Mouse (Mus musculus): ENCODE results near the gene Znfx1. TPM values are rescaled to one million over a fixed set of nuclear protein-coding genes. Genes with fewer than 3 reads are reported as not detected.

Znfx1 gene
- polyA plus RNA-seq, 1 experiment from 2014 or later = 5.4 TPM

GRCm38 (mm10) chr2:167043400-167044121, 19.3 kb downstream of the Znfx1 start:
- no peak for DNase-seq (ENCODE audit: low spot score, missing footprints)
- H3K27me3 ChIP-seq (ENCODE audit: control insufficient read depth, insufficient read depth, low read length) = no peaks in the 10 kb centered on the region
- H3K4me2 ChIP-seq = no peak overlapping the region
- WGBS = 91% methylated on average over 12 of the region's 12 CpGs
- no peaks in the 10 kb centered on the region for H3K4me1 ChIP-seq (ENCODE audit: control insufficient read depth, insufficient read depth, low read length)
- H3K4me3 ChIP-seq (ENCODE audit: low read depth, low read length) = no peak overlapping the region
- H3K27ac ChIP-seq (ENCODE audit: low read depth, low read length) = no peak overlapping the region
- peaks cover 44% of the 10 kb centered on the region for H3K36me3 ChIP-seq (ENCODE audit: control insufficient read depth, insufficient read depth, low read length)
- ATAC-seq (ENCODE audit: low FRiP score) = no peak
- no peak overlapping the region for H3K9ac ChIP-seq (ENCODE audit: low read length)
- H3K9me3 ChIP-seq (ENCODE audit: control insufficient read depth, low read length) = no peaks in the 10 kb centered on the region

DNA sequence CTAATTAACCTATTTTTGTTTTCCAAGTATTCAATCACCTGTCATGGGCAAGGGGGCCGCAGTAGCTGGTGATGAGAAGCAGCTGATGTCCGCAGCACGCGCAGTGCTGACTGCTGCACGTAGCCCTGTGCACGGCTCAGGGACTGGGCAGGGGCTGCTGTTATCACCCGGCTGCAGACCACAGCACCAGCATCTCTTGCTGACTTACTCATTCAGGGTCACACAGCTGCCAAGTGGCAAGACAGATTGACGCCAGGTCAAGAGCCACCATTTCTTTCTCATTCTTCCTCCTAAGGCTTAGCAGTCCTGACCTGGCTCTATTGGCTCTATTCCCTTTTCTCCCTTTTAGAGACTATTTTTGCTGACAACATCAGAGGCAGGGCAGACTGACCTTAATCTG, 23.4 kb downstream of the Znfx1 start:
- H3K27me3 ChIP-seq (ENCODE audit: control insufficient read depth, insufficient read depth, low read length) = no peaks in the 10 kb centered on the region
- DNase-seq (ENCODE audit: low spot score, missing footprints) (no peak), ATAC-seq (ENCODE audit: low FRiP score) (no peak)
- no peak overlapping the region for H3K9ac ChIP-seq (ENCODE audit: low read length)
- H3K4me1 ChIP-seq (ENCODE audit: control insufficient read depth, insufficient read depth, low read length) = no peaks in the 10 kb centered on the region
- WGBS = 94% methylated on average over 8 of the region's 8 CpGs
- no peaks in the 10 kb centered on the region for H3K9me3 ChIP-seq (ENCODE audit: control insufficient read depth, low read length)
- no peak overlapping the region for H3K27ac ChIP-seq (ENCODE audit: low read depth, low read length)
- H3K4me3 ChIP-seq (ENCODE audit: low read depth, low read length) = no peak overlapping the region
- peaks cover 43% of the 10 kb centered on the region for H3K36me3 ChIP-seq (ENCODE audit: control insufficient read depth, insufficient read depth, low read length)
- H3K4me2 ChIP-seq = no peak overlapping the region

DNA sequence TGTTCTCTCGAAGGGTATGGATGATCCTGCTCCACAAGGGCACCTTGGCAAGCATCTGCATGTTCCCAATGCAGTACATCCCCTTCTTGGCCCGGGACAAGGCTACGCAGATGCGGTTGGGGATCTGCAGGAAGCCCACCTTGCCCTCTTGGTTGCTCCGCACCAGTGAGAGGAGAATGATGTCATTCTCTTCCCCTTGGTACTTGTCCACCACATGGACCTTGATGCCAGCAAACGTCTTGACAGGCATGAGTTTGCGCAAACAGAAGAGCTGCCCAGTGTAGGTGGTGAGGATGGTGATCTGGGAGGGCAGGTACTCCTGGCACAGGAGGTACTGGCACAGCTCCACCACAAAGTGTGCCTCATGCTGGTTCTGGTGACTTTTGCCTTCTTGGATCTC, 24.1 kb downstream of the Znfx1 start:
- ATAC-seq (ENCODE audit: low FRiP score) = no peak
- peaks cover 46% of the 10 kb centered on the region for H3K36me3 ChIP-seq (ENCODE audit: control insufficient read depth, insufficient read depth, low read length)
- H3K4me1 ChIP-seq (ENCODE audit: control insufficient read depth, insufficient read depth, low read length) = no peaks in the 10 kb centered on the region
- H3K4me3 ChIP-seq (ENCODE audit: low read depth, low read length) = no peak overlapping the region
- H3K9me3 ChIP-seq (ENCODE audit: control insufficient read depth, low read length) = no peaks in the 10 kb centered on the region
- H3K27me3 ChIP-seq (ENCODE audit: control insufficient read depth, insufficient read depth, low read length) = no peaks in the 10 kb centered on the region
- H3K27ac ChIP-seq (ENCODE audit: low read depth, low read length) = no peak overlapping the region
- no peak overlapping the region for H3K9ac ChIP-seq (ENCODE audit: low read length)
- DNase-seq (ENCODE audit: low spot score, missing footprints) = no peak
- no peak overlapping the region for H3K4me2 ChIP-seq
- 97% methylated on average over 7 of the region's 7 CpGs for WGBS

GRCm38 (mm10) chr2:167038297-167038696, 24.5 kb downstream of the Znfx1 start:
- WGBS = 97% methylated on average over 6 of the region's 6 CpGs
- peaks cover 46% of the 10 kb centered on the region for H3K36me3 ChIP-seq (ENCODE audit: control insufficient read depth, insufficient read depth, low read length)
- H3K27me3 ChIP-seq (ENCODE audit: control insufficient read depth, insufficient read depth, low read length) = no peaks in the 10 kb centered on the region
- no peak overlapping the region for H3K9ac ChIP-seq (ENCODE audit: low read length)
- no peaks in the 10 kb centered on the region for H3K9me3 ChIP-seq (ENCODE audit: control insufficient read depth, low read length)
- no peak overlapping the region for H3K27ac ChIP-seq (ENCODE audit: low read depth, low read length)
- DNase-seq (ENCODE audit: low spot score, missing footprints) (no peak), ATAC-seq (ENCODE audit: low FRiP score) (no peak)
- H3K4me1 ChIP-seq (ENCODE audit: control insufficient read depth, insufficient read depth, low read length) = no peaks in the 10 kb centered on the region
- H3K4me3 ChIP-seq (ENCODE audit: low read depth, low read length) = no peak overlapping the region
- no peak overlapping the region for H3K4me2 ChIP-seq

DNA sequence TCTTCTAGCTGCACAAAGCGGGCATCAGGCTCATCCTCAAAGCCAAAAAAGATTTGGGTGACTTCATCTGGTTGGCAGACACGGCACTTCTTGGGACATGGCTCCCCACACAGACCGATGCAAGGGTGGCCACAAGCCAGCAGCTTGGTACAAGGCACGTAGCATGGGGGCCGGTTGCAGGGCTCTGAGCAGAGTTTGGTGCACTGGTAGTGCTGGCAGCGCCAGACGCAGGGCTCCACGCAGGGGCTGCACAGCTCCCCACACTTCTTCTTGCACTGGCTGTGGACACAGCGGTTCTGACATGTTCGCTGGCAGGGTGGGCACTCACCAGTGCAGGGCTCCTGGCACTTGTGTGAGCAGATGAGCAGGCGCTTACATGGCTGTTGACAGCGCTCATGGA, 25.1 kb downstream of the Znfx1 start:
- H3K9ac ChIP-seq (ENCODE audit: low read length) = no peak overlapping the region
- peaks cover 46% of the 10 kb centered on the region for H3K36me3 ChIP-seq (ENCODE audit: control insufficient read depth, insufficient read depth, low read length)
- no peaks in the 10 kb centered on the region for H3K4me1 ChIP-seq (ENCODE audit: control insufficient read depth, insufficient read depth, low read length)
- WGBS = 92% methylated on average over 12 of the region's 12 CpGs
- no peak overlapping the region for H3K4me2 ChIP-seq
- ATAC-seq (ENCODE audit: low FRiP score) = no peak
- no peaks in the 10 kb centered on the region for H3K27me3 ChIP-seq (ENCODE audit: control insufficient read depth, insufficient read depth, low read length)
- H3K4me3 ChIP-seq (ENCODE audit: low read depth, low read length) = no peak overlapping the region
- no peak for DNase-seq (ENCODE audit: low spot score, missing footprints)
- H3K27ac ChIP-seq (ENCODE audit: low read depth, low read length) = no peak overlapping the region
- H3K9me3 ChIP-seq (ENCODE audit: control insufficient read depth, low read length) = no peaks in the 10 kb centered on the region

DNA sequence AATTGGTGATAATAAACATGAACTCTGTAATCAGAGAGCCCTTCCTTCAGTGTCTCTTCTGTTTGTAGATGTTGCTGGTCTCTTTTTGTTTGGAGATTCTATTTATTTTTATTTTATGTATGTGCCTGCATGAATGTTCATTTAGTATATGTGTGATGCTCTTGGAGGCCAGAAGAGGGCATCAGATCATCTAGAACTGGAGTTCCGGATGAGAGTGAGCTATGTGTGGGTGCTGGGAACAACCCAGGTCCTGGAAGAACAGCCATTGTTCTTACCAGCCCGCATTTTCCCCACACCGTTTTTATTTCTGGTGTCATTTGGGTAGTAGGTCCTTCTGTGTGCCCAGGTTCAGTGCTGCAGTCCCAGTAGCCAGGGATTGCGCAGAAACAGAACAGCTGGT, 32.3 kb downstream of the Znfx1 start:
- Histone ChIP-seq H3K9ac (ENCODE audit: low read length) (no peak overlapping the region), H3K27ac (ENCODE audit: low read depth, low read length) (no peak overlapping the region), H3K4me1 (ENCODE audit: control insufficient read depth, insufficient read depth, low read length) (no peaks in the 10 kb centered on the region), H3K36me3 (ENCODE audit: control insufficient read depth, insufficient read depth, low read length) (peaks cover 49% of the 10 kb centered on the region), H3K4me3 (ENCODE audit: low read depth, low read length) (no peak overlapping the region), H3K27me3 (ENCODE audit: control insufficient read depth, insufficient read depth, low read length) (no peaks in the 10 kb centered on the region), H3K4me2 (no peak overlapping the region), H3K9me3 (ENCODE audit: control insufficient read depth, low read length) (no peaks in the 10 kb centered on the region)
- ATAC-seq (ENCODE audit: low FRiP score) (no peak), DNase-seq (ENCODE audit: low spot score, missing footprints) (no peak)
- 85% methylated on average over 4 of the region's 4 CpGs for WGBS

DNA sequence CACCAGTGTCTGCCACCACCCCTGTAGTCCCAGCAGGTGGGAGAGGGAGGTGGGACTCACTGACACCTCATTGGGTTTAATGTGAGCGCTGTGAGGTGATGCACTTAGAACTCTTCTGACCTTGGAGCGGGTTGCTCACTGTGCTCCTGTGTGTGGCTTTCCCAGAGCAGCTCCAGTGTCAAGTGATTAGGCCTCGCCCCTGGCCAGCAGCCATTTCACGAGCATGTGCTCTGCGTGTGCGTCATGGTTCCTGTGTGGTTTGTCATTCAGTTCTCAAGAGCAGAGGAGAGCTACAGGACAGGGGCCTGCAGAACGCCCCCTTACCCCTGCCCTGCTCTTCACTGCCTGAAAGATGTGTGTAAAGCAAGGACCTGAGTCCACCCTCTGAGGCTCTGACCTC, 34.3 kb downstream of the Znfx1 start:
- Histone ChIP-seq H3K27me3 (ENCODE audit: control insufficient read depth, insufficient read depth, low read length) (no peaks in the 10 kb centered on the region), H3K9me3 (ENCODE audit: control insufficient read depth, low read length) (no peaks in the 10 kb centered on the region), H3K9ac (ENCODE audit: low read length) (no peak overlapping the region), H3K36me3 (ENCODE audit: control insufficient read depth, insufficient read depth, low read length) (peaks cover 51% of the 10 kb centered on the region), H3K4me2 (no peak overlapping the region), H3K4me3 (ENCODE audit: low read depth, low read length) (no peak overlapping the region), H3K4me1 (ENCODE audit: control insufficient read depth, insufficient read depth, low read length) (no peaks in the 10 kb centered on the region), H3K27ac (ENCODE audit: low read depth, low read length) (no peak overlapping the region)
- 98% methylated on average over 7 of the region's 7 CpGs for WGBS
- ATAC-seq (ENCODE audit: low FRiP score) (no peak), DNase-seq (ENCODE audit: low spot score, missing footprints) (no peak)

DNA sequence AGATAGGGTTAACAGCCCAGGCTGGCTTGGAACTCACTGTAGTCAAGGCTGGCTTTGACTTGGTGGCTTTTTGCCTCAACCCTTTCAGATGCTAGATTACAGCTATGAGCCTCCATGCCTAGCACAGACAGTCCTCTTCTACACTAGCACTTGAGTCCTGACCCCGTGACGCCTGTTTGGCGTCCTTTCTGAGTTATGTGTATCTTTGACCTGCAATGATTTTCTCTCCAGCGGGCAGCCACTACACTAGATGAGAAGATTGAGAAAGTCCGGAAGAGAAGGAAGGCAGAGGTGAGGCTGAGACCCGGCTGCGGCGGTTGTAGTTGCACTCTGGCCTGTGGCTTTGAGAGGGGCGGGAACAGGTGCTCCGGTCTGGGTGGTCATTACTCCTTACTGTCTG, 43.4 kb downstream of the Znfx1 start:
- 96% methylated on average over 10 of the region's 10 CpGs for WGBS
- peaks cover 8% of the 10 kb centered on the region for H3K4me1 ChIP-seq (ENCODE audit: control insufficient read depth, insufficient read depth, low read length)
- no peak overlapping the region for H3K4me2 ChIP-seq
- no peaks in the 10 kb centered on the region for H3K9me3 ChIP-seq (ENCODE audit: control insufficient read depth, low read length)
- no peak overlapping the region for H3K4me3 ChIP-seq (ENCODE audit: low read depth, low read length)
- H3K36me3 ChIP-seq (ENCODE audit: control insufficient read depth, insufficient read depth, low read length) = peaks cover 25% of the 10 kb centered on the region; the same call in 1 of the 2 replicates
- ATAC-seq (ENCODE audit: low FRiP score) (no peak), DNase-seq (ENCODE audit: low spot score, missing footprints) (no peak)
- no peak overlapping the region for H3K9ac ChIP-seq (ENCODE audit: low read length)
- H3K27ac ChIP-seq (ENCODE audit: low read depth, low read length) = no peak overlapping the region
- H3K27me3 ChIP-seq (ENCODE audit: control insufficient read depth, insufficient read depth, low read length) = no peaks in the 10 kb centered on the region

- H3K9me3 ChIP-seq (ENCODE audit: control insufficient read depth, low read length) = no peaks in the 10 kb centered on the region
- H3K4me2 ChIP-seq = peak overlapping the region; percentile 96
- ATAC-seq (ENCODE audit: low FRiP score) = peak; percentile 36
- H3K27me3 ChIP-seq (ENCODE audit: control insufficient read depth, insufficient read depth, low read length) = no peaks in the 10 kb centered on the region
- H3K4me1 ChIP-seq (ENCODE audit: control insufficient read depth, insufficient read depth, low read length) = peaks cover 8% of the 10 kb centered on the region
- no peak overlapping the region for H3K27ac ChIP-seq (ENCODE audit: low read depth, low read length)
- no peak for DNase-seq (ENCODE audit: low spot score, missing footprints)
- peak overlapping the region; percentile 90 for H3K4me3 ChIP-seq (ENCODE audit: low read depth, low read length)
- H3K36me3 ChIP-seq (ENCODE audit: control insufficient read depth, insufficient read depth, low read length) = peaks cover 13% of the 10 kb centered on the region; the same call in 1 of the 2 replicates
- H3K9ac ChIP-seq (ENCODE audit: low read length) = peak overlapping the region; percentile 87
- WGBS = 0% methylated on average over 21 of the region's 21 CpGs
Measured at GRCm38 (mm10) chr2:167015382-167015718, 47.5 kb downstream of the Znfx1 start.

Measured in midbrain, embryonic 11.5 days (tissue).